7 mouse cellular contexts compared by ENCODE assay signal in the genomic region with DNA sequence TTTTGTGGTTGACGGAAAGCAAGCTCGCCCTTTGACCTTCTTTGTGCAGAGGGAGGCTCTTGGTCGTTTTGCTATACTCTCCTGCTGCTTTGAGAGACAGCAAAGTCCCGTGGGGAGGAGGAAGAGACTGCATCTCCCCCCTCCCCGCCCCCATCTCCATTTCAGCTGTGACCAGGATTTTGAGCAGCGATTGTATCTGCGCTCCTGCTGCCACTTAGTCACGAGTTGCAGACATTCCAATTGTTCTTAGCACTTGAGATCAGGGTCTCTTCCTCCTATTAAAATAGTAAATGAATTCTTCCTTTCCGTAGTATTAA. TPM values are rescaled to one million over a fixed set of nuclear protein-coding genes. Genes with fewer than 3 reads are reported as not detected.
DNase-seq lines count a peak whose midpoint lies in the region; ATAC-seq and TF ChIP-seq lines count a peak whose summit lies in the region.

No protein-coding gene starts in this region.

- H3K9me3 ChIP-seq in embryonic facial prominence, embryonic 11.5 days (replicated peaks; ENCODE audit: control insufficient read depth, low read length): no peaks in the 10 kb centered on the region
- H3K9me3 ChIP-seq in hindbrain, embryonic 16.5 days (ENCODE audit: control insufficient read depth, low read length): no peaks in the 10 kb centered on the region
- no peaks in the 10 kb centered on the region for H3K9me3 ChIP-seq in neural tube, embryonic 12.5 days

- H3K4me1 ChIP-seq in lung, adult 2 months (ENCODE audit: control insufficient read depth, insufficient read depth, low read length): peaks cover 4% of the 10 kb centered on the region
- H3K4me1 ChIP-seq in embryonic facial prominence, embryonic 11.5 days (ENCODE audit: control insufficient read depth, insufficient read depth, low read length): peaks cover 3% of the 10 kb centered on the region; the same call in 1 of the 2 replicates
- peaks cover 19% of the 10 kb centered on the region for H3K4me1 ChIP-seq in hindbrain, embryonic 16.5 days (ENCODE audit: control insufficient read depth, insufficient read depth, low read depth, low read length)
- peaks cover 12% of the 10 kb centered on the region; the same call in 1 of the 2 replicates for H3K4me1 ChIP-seq in neural tube, embryonic 12.5 days

- H3K27ac ChIP-seq in embryonic facial prominence, embryonic 11.5 days (replicated peaks; ENCODE audit: low read depth, low read length): no peak overlapping the region
- peak overlapping the region; percentile 84 for H3K27ac ChIP-seq in hindbrain, embryonic 16.5 days (ENCODE audit: low read depth, low read length)
- no peak overlapping the region for H3K27ac ChIP-seq in neural tube, embryonic 12.5 days

- peak overlapping the region; percentile 98 for H3K4me2 ChIP-seq in embryonic facial prominence, embryonic 11.5 days (ENCODE audit: low read depth, low read length)
- H3K4me2 ChIP-seq in hindbrain, embryonic 16.5 days (ENCODE audit: low read length): peak overlapping the region; percentile 87
- H3K4me2 ChIP-seq in neural tube, embryonic 12.5 days (replicated peaks): peak overlapping the region; percentile 90

- no peaks in the 10 kb centered on the region for H3K27me3 ChIP-seq in embryonic facial prominence, embryonic 11.5 days (ENCODE audit: control insufficient read depth, insufficient read depth, low read length)
- H3K27me3 ChIP-seq in hindbrain, embryonic 16.5 days (replicated peaks; ENCODE audit: control insufficient read depth, insufficient read depth, low read length): no peaks in the 10 kb centered on the region
- no peaks in the 10 kb centered on the region for H3K27me3 ChIP-seq in neural tube, embryonic 12.5 days (replicated peaks)

- no peak for TF ChIP-seq CTCF in lung, adult 2 months (IDR thresholded peaks at IDR 0.05; ENCODE audit: insufficient read depth, low read length)

- TF ChIP-seq POLR2A in lung, adult 2 months (IDR thresholded peaks at IDR 0.05; ENCODE audit: borderline replicate concordance, extremely low read depth, low read depth, low read length): no peak

- WGBS in lung, adult 2 months: 9% methylated on average over 9 of the region's 9 CpGs
- WGBS in embryonic facial prominence, embryonic 11.5 days: 2% methylated on average over 9 of the region's 9 CpGs
- 2% methylated on average over 9 of the region's 9 CpGs for WGBS in hindbrain, embryonic 16.5 days
- WGBS in neural tube, embryonic 12.5 days: 5% methylated on average over 9 of the region's 9 CpGs

- ATAC-seq in embryonic facial prominence, embryonic 11.5 days (replicated peaks; ENCODE audit: insufficient number of reproducible peaks, low FRiP score, low TSS enrichment, low read depth): no peak
- no peak for ATAC-seq in hindbrain, embryonic 16.5 days
- ATAC-seq in neural tube, embryonic 12.5 days (ENCODE audit: low FRiP score, low read depth): peak; percentile 10; the same call in 1 of the 2 replicates

- H3K9ac ChIP-seq in embryonic facial prominence, embryonic 11.5 days (replicated peaks; ENCODE audit: low read length): peak overlapping the region; percentile 70
- peak overlapping the region; percentile 93 for H3K9ac ChIP-seq in hindbrain, embryonic 16.5 days (ENCODE audit: low read depth, low read length)
- peak overlapping the region; percentile 72 for H3K9ac ChIP-seq in neural tube, embryonic 12.5 days

- H3K36me3 ChIP-seq in embryonic facial prominence, embryonic 11.5 days (replicated peaks; ENCODE audit: control insufficient read depth, insufficient read depth, low read depth, low read length): no peaks in the 10 kb centered on the region
- H3K36me3 ChIP-seq in hindbrain, embryonic 16.5 days (ENCODE audit: control insufficient read depth, insufficient read depth, low read length): no peaks in the 10 kb centered on the region
- H3K36me3 ChIP-seq in neural tube, embryonic 12.5 days: no peaks in the 10 kb centered on the region

- DNase-seq in lung, adult 2 months: no peak
- no peak for DNase-seq in lung, postnatal 36 days
- DNase-seq in embryonic facial prominence, embryonic 11.5 days (ENCODE audit: low spot score): no peak
- DNase-seq in thymus, adult 18-20 months: no peak
- DNase-seq in adrenal gland, adult 2 months: no peak

- peak overlapping the region; percentile 94 for H3K4me3 ChIP-seq in lung, adult 2 months (replicated peaks; ENCODE audit: extremely low read depth, low read depth, low read length)
- H3K4me3 ChIP-seq in embryonic facial prominence, embryonic 11.5 days (ENCODE audit: low read depth, low read length): peak overlapping the region; percentile 66
- peak overlapping the region; percentile 98 for H3K4me3 ChIP-seq in hindbrain, embryonic 16.5 days (ENCODE audit: low read length)
- H3K4me3 ChIP-seq in neural tube, embryonic 12.5 days: peak overlapping the region; percentile 84

RNA-seq across cellular contexts. Expression of gene Snx30, which starts 1.2 kb away (rescaled TPM):
- polyA plus RNA-seq in lung, adult 2 months (2012; rRNA removed): 5.1 and 7.0 TPM in 2 replicates
- 7.1 and 9.5 TPM in 2 replicates for polyA plus RNA-seq in embryonic facial prominence, embryonic 11.5 days (2014; fragmentation: Nextera tagmentation; extraction: Ambion mirVana)
- polyA plus RNA-seq in hindbrain, embryonic 16.5 days (2015; fragmentation: Nextera tagmentation; extraction: Ambion mirVana): 16.5 and 18.8 TPM in 2 replicates
- polyA plus RNA-seq in neural tube, embryonic 12.5 days (2016; fragmentation: Nextera tagmentation; extraction: Ambion mirVana): 17.1 and 20.2 TPM in 2 replicates
- 1 to 10 TPM; 5.3 to 6.6 TPM for total RNA-seq in adrenal gland, adult 2 months (2021)
- polyA plus RNA-seq in adrenal gland, adult 2 months (2012; rRNA removed): 0.90 and 2.4 TPM in 2 replicates

RNA-seq across cellular contexts. Expression of gene Inip, which starts 5.4 kb away (rescaled TPM):
- 6.8 and 8.9 TPM in 2 replicates for polyA plus RNA-seq in lung, adult 2 months (2012; rRNA removed)
- polyA plus RNA-seq in embryonic facial prominence, embryonic 11.5 days (2014; fragmentation: Nextera tagmentation; extraction: Ambion mirVana): 97.2 and 103 TPM in 2 replicates
- polyA plus RNA-seq in hindbrain, embryonic 16.5 days (2015; fragmentation: Nextera tagmentation; extraction: Ambion mirVana): 46.7 and 50.7 TPM in 2 replicates
- 82.4 and 87.2 TPM in 2 replicates for polyA plus RNA-seq in neural tube, embryonic 12.5 days (2016; fragmentation: Nextera tagmentation; extraction: Ambion mirVana)
- total RNA-seq in adrenal gland, adult 2 months (2021): 10 to 100 TPM; 16.1 to 18.0 TPM
- polyA plus RNA-seq in adrenal gland, adult 2 months (2012; rRNA removed): 5.0 and 6.7 TPM in 2 replicates
